Mouse (Mus musculus) liver, adult 2 months (tissue): ENCODE measurements at regions not wholly inside any gene's neighbourhood (a gene's known extent, or its start where the extent isn't known, plus 50 kb on each side); places are given as distances from the start of the nearest gene placed in this dataset.

Experiments
- CTCF ChIP-seq: fragments of 200-500 bp; IDR thresholded peaks from 2 replicates; pipeline ENCODE4 v1.5.1; 2011; ENCODE audit warnings: low read depth, low read length, control low read depth
- POLR2A ChIP-seq: fragments of 200-500 bp; IDR thresholded peaks from 2 replicates; pipeline ENCODE4 v1.6.1; 2011; ENCODE audit warnings: low read length, control low read depth; ENCODE audit not compliant: insufficient read depth; ENCODE audit errors: extremely low read depth

DNA sequence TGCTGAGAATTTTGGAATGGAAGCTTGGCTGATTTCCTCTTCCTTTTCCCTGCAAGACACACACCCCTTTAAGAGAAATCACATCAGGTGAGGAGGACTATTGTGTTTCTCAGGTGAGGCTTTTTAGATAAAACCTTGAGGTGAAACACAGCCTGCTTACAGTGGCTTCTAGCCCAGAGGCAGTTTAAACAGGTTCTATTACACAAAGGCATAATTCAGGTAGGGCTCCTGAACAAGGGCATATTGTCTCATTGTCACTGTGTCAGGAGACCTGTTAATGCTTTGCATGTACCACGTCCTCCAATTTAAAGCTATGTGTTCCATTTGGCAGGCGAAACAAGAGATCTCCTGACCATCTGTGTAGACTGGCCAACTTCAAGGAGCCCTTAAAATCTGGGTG, 181.2 kb downstream of the Pik3r1 start:
- TF ChIP-seq POLR2A = no peak
- no peak for TF ChIP-seq CTCF
